Mouse (Mus musculus) v-Abl transformed pro-B cells (cell line): ENCODE data around the gene Mlh1.

ENCODE experiments used
- in situ Hi-C, 2 experiments: fragments of 400-800 bp; cut with MboI; formaldehyde crosslinking; loops; one replicate each; pipeline ENCODE4 v1.15.1; 2025; ENCODE audit not compliant: unreplicated experiment in 2 of 2

Gene Mlh1

GRCm38 (mm10) chr9:111271434-111272160 is at the start of gene Mlh1, which contains the start of gene Epm2aip1:
Mlh1 (minus strand) TSS chr9:111271791.
Epm2aip1 (plus strand) TSS chr9:111271929.
- in situ Hi-C loops = loop anchor here in 1 of 2 experiments (5.0 kb wide), 1 partner anchor 154 kb away; the partner anchor contains the start of gene Lrrfip2

DNA sequence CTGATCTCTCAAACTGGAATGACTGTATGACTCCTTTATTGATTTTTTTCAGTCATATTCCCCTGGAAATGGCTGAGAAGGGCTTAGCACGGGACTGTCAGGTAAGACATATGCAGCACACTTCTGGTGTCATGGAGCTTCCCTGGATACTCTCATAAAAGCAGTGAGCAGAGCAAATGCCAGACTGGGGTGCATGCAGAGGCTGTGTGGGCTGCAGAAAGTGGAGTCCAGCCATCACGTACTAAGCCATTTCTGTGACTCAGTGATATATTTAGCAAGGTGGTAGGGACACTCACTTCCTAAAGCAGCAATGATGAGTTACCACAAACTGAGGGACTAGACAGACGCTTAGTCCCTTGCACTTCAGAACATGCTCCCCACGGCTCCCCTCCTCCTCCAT is 49.3 kb upstream of the Mlh1 start:
- in situ Hi-C loops = no loop called here

- in situ Hi-C loops = no loop called here
Observed at GRCm38 (mm10) chr9:111314219-111314618, 42.6 kb upstream of the Mlh1 start.

GRCm38 (mm10) chr9:111313793-111314192 is 42.2 kb upstream of the Mlh1 start:
- in situ Hi-C loops = no loop called here

DNA sequence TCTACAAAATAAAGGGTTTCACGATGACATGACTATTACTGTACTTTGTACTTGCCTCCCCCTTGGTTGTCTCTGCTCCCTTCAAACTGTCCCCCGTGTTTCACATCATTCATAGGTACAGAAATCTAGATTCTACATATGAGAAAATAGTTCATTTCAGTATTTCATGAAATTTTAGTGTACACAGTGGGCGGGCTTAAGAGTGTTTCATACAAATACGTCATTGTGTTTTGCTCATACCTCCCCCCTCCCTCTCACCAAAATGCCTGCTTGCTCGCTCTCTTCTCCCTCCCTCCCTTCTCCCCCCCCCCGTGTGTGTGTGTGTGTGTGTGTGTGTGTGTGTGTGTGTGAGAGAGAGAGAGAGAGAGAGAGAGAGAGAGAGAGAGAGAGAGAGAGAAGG is 41.7 kb upstream of the Mlh1 start:
- in situ Hi-C loops = no loop called here

DNA sequence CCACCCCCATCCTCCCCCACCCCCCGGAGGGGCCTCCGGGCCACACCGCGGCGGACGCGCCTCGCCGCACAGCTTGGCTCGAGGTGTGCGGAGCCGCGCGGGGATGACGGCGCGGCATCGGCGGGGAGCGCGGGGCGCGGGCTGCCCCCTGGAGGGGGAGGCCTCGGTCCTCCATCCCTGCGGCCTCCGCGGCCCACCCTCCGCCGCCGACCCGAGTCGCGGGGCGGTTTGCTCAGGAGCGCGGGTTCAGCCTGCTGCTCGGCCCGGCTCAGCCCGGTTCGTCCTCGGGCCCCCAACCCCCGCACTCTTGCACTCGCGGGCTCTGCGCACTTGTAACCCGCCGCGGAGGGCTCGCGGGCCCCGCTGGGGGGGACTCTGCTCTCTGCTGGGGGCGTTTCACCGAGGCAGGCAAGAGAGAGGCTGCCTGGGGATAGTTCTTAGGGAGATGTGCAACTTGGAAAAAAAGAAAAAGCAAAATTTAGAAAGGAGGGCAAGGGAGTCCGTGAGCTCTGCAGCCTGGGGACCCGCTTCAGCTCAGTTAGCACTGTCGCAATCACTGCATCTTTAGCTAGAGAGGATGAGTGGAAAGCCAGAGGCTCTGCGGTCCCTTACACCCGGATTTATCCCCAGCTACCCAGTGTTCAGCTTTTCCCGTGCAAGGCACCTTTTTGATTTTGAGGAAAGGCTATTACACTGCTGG is 41.0 kb upstream of the Mlh1 start:
- in situ Hi-C loops = no loop called here

DNA sequence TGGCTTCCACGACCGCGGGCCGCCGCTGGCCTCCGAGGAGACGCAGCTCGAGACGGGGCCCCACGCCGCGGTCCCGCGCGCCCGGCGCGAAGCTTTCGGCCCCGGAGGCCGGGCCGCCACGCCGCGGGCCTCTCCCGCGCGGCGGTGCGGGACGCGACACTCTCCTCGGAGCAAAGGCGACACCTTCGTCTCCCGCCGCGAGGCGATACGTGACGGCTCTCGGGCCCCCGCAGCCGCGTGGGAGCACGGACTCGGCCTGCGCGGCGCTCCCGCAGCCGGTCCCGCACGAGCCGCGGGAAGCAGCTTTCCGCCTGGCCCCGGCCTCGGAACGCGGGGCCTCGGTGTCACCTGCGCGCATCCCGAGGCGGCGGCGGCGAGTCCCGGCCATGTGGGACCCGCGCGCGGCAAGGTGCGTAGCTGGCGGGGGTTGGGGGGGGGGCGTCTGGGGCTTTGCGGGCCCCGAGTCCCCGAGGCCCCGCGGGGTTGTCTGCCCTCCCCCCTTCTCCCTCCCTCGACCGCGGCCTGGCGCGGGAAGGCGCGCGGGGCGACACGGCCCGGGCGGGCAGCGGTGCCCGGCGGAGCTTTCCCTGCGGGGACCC is 40.4 kb upstream of the Mlh1 start:
- in situ Hi-C loops = no loop called here

GRCm38 (mm10) chr9:111311031-111311842 is 39.6 kb upstream of the Mlh1 start, which contains the start of gene Trank1:
Trank1 (plus strand) TSS chr9:111311739.
- in situ Hi-C loops = no loop called here

DNA sequence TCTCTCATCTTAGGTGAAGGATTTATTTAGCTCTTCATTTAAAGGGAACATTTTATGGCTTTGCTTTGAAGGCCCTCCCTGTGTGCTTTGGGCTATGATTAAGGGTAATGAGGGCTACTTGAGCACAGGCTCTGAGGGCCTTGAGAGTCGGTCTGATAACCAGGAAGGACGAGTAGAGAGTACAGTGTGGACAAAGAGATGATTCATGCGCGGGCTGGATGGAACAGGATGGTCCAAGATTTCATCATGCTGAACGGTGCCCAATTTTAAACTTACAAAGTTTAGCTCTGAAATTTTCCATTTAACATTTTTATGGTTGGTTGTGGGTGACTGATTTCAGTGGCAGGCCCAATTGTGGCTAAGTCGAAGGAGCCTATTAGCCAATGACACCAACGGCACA is 34.6 kb upstream of the Mlh1 start:
- in situ Hi-C loops = no loop called here

DNA sequence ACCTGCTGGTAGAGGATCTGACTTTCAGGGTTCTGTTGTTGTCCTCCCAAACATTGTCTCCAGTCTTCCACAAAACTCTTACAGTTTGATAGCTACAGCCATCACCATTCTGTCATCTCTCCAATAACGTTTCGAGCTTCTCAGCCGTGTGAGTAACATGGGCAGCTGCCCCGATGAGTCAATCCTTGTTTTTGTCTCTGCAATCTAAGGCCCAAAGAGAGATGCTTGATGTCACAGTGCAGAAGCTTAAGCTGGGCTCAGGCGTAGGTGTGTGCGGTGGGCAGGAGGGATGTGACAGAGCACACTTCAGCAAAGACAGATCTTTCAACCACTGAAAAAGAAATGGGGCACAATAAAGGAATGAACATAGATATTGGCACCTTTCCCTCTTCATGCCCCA is 32.4 kb upstream of the Mlh1 start:
- in situ Hi-C loops = no loop called here

DNA sequence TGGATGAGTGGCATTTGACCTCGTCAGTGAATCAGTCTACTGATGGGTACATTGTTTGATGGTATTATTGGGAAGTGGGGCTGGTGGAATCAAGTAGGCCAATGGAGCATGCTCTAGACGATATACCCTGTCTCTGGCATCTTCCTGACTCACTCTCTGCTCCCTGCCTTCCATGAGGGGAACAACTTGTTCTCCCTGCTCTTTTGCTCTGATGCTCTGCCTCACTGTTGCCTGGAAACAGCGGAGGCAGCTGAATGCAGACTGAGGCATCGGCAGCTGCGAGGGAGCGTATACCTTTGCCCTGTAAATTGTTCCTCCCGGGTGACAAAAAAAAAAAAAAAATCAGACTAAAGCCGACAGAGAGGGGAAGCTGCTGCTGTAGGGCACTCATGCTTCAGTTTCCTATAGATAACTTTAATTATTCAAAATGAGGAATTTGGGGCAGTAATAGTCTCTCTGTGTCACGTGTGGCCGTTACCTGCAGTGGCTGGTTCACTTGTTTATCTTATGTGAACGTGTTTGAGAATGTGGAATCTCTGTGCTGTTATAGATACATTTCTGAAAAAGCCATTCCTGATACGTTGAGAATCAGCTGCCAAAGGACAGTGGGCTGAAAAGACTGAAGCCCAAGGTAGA is 30.7 kb upstream of the Mlh1 start:
- in situ Hi-C loops = no loop called here

DNA sequence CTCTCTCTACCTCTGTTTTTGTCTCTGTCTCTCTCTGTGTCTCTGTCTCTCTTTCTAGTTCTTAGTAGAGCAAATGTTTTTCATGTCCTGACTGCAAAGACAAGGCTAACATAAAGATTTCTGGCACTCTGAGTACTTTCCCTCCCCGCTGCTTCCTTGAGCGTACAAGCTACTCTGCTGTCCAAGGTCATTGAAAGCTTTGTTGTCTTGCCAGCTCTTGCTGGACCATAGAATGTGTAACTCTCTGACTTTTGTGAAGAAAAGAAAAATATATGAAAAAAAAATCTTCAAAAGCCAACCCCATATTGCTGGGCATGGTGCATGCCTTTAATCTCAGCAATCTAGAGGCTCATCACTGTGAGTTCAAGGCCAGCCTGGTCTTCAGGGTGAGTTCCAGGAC is 27.0 kb upstream of the Mlh1 start:
- in situ Hi-C loops = no loop called here

DNA sequence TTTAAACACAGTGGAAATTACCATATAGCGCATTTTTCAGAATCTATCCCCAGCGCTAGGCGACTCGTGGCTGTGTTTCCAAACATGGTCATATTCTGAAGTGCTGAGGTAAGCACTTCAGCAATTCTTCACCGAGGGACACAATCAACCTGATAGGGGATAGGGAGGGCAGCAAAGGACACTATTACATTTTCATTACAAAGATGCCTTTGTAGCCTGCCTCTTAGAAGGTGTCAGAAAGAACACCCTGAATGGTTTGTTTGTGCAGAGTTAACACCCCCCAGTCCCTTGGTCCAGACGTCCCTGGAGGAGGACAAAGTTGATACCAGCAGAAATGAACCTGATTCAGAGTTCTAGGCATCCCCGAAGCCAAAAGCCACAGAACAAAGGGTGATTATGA is 24.8 kb upstream of the Mlh1 start:
- in situ Hi-C loops = no loop called here

- in situ Hi-C loops = no loop called here
Observed at GRCm38 (mm10) chr9:111295323-111295722, 23.7 kb upstream of the Mlh1 start.

- in situ Hi-C loops = no loop called here
Observed at GRCm38 (mm10) chr9:111294911-111295310, 23.3 kb upstream of the Mlh1 start.

- in situ Hi-C loops = no loop called here
Observed at GRCm38 (mm10) chr9:111293234-111293633, 21.6 kb upstream of the Mlh1 start.

GRCm38 (mm10) chr9:111290539-111291100 is 19.0 kb upstream of the Mlh1 start:
- in situ Hi-C loops = no loop called here

DNA sequence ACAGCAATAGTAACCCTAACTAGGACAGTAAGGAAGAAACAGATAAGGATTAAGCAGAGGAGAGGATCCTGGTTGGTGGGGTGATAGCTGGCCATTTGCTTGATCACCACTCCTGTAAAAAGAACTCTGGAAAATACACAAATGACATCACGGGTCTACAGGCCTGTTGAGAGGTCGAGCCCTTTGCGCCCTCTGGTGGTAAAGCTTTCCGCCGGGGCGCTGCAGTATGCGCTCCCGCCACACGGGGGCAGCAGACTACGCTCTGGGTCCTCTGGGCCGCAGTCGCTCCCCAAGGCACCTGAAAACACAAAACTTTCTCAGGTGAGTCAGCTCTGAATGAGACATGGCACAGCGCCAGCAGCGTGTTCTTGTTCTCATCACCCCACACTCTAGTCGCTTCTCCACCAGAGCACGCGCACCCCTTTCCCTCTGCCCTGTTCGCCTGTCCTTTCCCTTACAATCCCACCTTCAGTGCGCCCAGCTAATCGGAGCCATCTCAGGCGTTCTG is 18.3 kb upstream of the Mlh1 start:
- in situ Hi-C loops = loop anchor here (5.0 to 10.0 kb wide), 3 partner anchors 193 to 295 kb away; partner anchors contain the start of gene Rtp3 (in 1 of the 2)

DNA sequence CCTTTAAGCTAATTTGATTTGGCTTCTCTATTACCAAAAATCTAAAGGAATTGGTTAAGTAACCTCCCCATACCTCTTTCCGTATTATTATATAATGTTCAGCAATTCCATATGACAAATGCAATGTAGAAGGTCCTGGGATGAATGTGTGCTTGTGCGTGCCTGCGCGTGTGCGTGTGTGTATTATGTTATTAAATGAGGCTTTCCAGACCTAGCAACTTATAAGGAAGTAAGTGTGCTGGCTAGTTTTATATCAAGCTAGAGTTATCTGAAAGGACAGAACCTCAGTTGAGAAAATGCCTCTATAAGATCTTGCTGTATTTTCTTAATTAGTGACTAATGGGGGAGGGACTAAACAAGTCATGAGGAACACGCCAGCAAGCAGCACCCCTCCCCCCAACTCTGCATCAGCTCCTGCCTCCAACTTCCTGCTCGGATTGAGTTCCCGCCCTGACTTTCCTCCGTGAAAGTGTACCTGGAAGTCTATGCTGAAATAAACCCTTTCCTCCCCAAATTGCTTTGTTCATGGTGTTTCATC is 17.8 kb upstream of the Mlh1 start:
- in situ Hi-C loops = loop anchor here (5.0 to 10.0 kb wide), 3 partner anchors 192 to 295 kb away; partner anchors contain the start of gene Rtp3 (in 1 of the 2)
